Mouse (Mus musculus): ENCODE measurements at regions not wholly inside any gene's neighbourhood (a gene's known extent, or its start where the extent isn't known, plus 50 kb on each side); places are given as distances from the start of the nearest gene placed in this dataset.

DNA sequence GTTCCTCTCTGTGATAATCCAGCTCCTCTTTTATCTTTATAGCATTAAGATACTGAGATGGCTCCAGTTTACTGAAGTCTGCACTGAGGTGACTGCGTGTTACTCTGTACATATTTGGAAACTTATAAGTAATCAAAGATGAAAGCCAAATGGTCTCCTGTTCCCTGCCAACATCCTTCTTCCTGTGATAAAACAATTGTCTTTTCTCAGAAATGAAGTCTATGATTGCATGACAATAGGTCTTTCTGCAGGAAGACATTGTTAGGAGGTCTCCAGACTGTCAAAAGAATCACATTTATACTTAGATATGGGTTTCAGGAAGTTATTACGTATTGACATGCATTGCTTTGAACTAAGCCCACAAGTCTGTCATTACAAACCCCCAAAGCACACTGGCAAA lies 51.0 kb upstream of the Sstr4 start:
- TF ChIP-seq CTCF (IDR thresholded peaks at IDR 0.05; ENCODE audit: extremely low read depth, insufficient read length, insufficient replicate concordance, low read depth, low read length): no peak
- no peak for TF ChIP-seq POLR2A (IDR thresholded peaks at IDR 0.05; ENCODE audit: low read depth, low read length)
